Mouse (Mus musculus) forelimb bud, embryonic 11.5 days (tissue): ENCODE measurements at regions not wholly inside any gene's neighbourhood (a gene's known extent, or its start where the extent isn't known, plus 50 kb on each side); places are given as distances from the start of the nearest gene placed in this dataset.

ENCODE experiments used
- DNase-seq: peaks from one replicate; pipeline ENCODE4 v3.0.0-alpha.2; 2012; ENCODE audit warnings: low read depth, low spot score

DNA sequence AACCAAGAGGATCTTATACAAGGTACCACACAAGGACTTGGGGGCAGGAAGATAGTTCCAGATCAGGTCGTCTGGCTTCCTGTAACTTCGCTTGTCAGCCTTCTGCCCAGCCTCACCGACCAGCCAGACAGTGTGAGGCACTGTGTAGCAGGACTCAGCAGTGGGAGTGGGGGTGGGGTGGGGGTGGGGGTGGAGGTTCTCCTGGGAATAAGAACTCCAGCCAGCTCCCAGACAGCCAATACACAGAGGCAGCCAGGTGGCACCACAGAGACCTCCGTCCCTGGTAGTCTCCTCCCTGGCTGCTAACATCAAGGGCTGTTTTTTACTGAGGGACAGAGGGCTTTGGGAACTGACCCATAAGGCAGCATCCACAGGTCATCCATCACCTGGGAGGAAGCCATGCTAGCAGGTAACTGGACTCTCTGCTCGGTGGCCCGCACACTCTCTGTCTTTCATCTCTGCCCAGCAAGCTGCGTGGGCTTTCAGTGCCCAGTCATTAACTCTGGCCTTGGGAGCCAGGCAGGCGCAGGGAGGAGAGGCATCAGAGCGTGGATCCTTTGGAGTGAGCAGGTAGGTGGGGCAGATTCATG, 60.3 kb upstream of the Wnt4 start:
- DNase-seq: no peak

DNA sequence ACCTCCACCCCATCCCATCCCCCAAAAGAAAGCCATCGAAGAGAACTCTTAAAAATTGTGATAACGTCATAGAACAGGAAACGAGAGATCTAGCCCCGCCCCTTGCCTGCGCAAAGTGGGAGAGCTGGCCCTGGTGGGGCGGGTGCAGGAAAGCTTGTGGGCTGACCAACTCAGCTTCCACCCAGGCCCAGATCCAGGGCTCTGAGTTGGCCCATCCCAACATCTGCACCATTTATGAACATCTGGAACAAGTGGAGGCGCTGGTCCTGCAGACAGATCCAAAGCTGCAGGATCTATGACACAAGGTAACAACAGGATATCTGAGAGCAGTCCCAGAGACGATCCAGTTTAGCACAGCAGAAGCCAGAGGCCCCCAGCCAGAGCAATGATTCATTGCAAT, 62.7 kb upstream of the Wnt4 start:
- DNase-seq: no peak

DNA sequence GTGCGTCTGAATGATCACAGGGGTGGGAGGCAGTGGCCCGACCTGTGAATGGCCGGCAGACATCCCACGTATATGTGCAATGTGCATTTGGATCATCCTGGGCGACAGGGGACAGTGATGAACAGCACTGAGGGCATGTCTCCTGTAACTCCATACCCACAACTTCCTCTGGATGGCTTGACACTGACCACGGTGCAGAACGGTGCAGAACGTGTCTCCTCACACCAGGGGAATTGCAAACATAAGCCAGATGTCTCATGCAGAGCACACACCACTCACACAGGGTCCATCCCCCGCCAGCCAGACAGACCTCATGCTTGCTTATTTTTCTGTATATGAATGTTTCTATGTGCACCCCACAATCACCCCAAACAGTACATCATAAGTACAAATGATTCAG, 64.4 kb upstream of the Wnt4 start:
- DNase-seq: no peak

DNA sequence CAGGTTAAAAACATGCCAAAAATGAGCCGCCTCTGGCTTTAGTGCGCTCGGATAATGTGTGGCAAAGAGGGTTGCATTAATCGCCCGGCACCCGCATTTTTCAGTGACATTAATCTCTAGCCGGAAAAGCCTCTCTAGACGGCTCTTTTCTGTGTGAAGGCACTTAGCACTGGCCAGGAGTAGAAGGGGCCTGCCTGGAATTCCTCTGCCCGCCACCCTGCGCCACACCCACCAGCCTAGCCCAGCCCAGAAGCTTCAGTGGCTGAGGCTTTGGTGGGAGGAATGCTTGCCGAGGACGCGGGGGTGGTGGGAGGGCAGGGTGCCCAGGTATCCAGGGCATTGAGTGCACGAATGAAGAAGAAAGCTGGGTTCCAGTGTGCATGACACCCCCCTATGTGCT, 65.2 kb upstream of the Wnt4 start:
- DNase-seq: no peak

DNA sequence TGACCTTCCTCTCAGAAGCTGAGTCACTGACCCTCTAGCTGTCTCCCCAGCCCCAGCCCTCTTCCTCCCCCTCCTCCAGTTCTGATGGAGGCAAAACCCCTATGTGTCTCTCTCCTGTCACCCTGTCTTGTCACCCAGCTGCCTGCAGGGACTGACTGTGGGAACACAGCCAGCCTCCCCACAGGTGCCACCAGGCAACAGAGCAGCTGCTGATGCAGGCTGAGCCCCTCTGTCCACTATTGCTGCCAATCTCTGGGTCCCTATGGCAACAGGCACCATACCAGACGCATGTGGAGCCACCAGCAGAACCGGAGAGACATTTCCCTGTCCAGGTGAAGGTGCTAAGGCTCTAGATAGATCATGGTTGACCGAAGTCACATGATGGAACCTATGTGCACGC, 66.0 kb upstream of the Wnt4 start:
- no peak for DNase-seq

DNA sequence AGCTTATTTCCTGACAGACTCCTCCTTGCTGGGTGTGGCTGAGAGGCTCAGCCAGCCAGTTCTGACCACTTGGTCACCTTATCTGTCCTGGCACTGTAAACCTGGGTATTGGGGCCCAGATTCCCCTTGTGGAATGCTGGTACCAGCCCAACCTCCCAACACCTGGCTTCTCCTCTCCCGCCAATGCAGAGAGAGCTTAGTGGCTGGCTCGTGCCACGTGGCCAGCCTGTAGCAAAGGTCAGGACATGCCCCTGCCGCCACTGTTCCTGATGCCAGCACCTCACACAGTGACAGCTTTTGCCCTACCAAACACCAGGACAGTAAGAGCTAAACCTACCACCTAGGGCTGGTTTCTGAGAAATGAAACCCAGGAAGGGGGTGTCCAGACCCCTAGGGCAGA, 66.8 kb upstream of the Wnt4 start:
- no peak for DNase-seq

DNA sequence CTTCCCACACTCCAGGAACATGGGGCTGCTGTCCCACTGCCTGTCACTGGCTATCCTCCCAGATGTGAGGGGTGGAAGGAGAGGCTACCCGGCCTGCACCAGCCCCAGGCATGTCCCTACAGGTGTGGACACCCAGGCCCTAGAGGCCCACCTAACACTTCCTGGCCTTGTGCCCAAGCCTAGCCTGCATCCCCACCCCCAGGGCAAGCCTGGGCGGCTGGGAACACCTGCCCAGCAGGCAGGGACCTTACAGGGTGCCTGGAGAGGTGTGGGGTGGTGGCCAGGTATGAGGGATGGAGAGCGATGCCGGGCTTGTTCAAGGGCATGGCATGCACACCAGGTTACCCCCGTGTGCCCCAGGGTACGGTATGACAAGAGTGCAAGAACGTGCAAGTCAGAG, 76.3 kb upstream of the Wnt4 start:
- no peak for DNase-seq

DNA sequence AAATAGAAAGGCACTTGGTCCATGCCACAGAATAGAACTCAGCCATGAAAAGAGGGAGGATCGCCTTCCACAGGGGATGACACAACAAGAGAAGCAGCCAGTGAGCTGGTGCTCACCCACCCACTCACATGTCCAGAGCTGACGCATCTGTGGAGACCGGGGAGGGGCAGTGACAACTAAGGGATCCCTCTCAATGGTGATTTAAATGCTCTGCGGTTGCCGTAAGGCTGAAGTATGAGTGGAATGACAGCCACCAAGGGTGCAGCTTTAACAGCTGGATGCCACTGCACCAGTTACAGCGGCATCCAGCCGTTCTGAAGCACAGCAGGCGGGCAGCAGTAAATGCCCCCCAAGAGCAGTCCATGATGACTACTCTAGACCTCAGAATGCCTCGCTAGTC, 76.9 kb upstream of the Wnt4 start:
- DNase-seq: no peak

DNA sequence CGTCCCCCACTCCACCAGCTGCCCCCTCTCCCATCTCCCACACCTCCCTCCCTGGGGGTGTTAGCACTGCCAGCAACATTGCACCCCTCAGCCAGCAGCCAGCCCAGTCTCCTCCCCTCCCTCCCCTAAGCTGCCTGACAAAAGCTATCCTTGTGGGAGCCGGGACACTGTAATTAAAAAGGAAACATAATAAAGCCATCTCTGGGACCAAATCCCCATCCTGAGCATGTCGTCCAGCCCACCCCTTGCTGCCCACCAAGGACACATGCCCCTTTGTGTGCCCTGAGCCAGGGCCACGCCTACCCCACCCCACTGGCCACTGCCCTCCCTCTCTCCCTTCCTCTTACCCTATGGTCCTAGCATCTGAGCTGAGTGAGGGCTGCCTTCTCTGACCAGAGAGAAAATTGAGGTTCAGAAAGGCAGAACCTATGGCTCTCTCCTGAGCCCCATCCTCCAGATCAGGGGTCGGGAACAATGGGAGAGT, 80.8 kb upstream of the Wnt4 start:
- no peak for DNase-seq

DNA sequence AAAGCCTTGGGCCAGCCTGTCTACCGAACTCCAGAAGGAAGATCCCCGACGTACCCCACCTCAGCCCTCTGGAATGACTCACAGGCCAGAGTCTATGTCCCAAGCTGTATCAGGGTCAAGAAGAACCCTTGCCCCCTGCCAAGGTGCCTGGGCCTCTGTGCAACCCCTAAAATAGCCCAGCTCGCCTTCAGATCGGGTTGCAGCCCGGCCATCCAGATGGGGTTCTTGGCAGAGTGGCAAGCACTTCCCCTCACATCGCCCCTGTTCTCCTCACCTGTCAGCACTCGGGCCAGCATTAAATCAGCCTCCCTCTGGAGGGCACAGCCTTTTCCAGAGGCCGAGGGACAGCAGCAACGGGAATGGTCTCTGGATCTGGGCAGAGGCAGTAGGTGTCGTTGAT, 83.2 kb upstream of the Wnt4 start:
- no peak for DNase-seq

DNA sequence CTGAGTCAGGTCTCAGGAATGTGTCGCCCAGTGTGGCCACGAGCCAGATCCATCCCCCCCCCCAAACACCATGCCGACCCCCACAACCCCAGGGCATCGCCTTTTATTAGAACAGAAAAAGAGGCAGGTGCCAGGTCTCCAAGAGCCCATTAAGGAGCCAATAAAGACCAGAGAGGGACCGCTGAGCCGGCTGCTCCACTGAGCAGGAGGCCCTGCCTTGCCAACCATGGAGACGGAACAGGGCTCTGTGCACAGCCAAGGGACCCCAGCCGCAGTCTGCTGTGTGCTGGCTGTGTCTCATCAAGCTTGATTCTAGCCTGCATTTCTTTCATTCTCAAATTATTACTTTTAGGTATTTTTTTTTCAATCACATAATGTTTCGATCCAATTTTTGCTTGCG, 86.7 kb upstream of the Wnt4 start:
- DNase-seq: peak; percentile 30

DNA sequence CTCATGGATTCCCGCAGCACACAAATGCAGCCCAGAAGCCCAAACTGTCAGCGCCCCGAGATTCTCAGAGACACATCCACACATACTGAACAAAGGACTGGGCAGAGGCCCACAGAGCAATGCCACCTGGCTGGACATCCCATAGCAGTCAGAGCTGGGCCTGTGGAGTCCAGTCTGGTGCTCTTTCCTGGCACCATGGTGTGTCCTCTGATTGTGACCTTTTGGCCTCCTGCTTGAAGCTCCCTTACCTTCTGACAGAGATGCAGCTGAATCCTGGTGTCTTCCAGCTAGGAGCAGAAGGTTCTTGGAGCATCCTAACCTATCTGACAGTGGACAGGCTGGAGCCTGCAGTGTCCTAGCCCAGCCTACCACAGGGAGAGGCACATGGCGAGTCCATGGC, 87.5 kb upstream of the Wnt4 start:
- no peak for DNase-seq

DNA sequence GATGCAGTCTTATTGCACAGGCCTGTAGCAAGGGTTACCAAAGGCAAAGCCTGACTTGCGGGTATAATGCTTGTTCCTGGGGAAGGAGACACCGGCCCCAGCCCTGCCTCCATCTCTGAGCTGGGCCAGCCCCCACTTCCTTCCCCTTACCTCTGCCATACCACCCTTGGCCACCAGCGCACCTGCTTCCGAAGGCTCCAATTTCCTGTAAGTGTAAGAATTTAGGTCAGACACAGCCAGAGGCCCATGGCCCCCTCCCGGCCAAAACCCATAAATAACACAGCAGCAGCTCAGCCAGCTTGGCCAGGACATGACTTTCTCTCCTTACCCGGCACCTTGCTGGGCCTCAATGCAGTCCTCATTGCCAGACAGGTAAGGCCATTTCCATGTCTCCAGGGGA, 88.2 kb upstream of the Wnt4 start:
- peak; percentile 34 for DNase-seq

DNA sequence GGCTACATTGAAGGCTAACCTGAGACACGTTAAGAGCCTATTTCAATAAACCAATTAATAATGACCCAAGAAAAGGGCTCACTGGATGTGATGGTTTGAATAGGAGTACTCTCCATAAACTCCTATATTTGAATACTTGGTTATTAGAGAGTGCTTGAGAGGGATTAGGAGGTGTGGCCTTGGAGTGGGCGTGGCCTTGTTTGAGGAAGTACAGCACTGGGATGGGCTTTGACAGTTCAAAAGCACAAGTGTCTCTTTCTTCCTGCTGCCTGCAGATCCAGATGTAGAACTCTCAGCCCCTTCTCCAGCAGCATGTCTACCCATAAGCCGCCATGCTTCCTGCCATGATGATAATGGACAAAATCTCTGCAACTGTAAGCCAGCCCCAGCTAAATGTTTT, 89.7 kb upstream of the Wnt4 start:
- DNase-seq: no peak

DNA sequence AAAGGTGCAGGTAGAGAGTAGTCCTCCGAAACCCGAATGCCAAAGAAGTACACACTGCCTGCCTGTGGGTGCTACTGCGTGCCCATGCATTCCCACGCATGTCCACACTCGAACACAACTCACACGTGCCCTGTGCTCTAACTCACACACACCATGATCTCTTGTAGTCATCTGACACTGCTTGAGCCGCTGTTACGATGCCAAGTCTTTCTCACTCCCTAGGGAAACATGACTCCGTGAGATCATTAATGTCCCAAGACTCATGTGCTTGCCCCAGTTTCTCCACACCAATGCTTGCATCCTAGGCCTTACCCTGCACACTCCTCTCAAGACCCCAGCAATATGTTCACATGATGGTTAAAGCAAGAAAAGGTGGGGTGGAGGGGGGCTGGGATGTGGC, 90.2 kb upstream of the Wnt4 start:
- no peak for DNase-seq

DNA sequence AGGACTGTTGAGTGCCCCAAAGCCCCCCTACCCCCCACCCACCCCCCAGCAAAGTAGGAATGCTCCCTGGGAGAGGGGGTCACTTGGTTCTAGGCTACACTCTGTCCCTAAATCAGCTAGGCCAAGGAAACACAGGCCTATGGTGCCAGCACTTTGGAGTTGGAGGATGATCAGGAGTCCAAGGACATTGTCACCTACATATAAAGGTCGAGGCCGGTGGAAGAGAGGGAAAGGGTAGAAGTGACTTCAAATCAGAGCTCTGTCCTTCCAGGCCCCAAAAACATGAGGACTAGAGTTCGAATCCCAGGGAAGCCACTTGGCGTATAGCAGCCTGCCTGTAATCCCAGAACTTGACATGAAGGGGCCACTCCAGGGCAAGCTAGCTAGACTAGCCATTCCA, 92.3 kb upstream of the Wnt4 start:
- no peak for DNase-seq

DNA sequence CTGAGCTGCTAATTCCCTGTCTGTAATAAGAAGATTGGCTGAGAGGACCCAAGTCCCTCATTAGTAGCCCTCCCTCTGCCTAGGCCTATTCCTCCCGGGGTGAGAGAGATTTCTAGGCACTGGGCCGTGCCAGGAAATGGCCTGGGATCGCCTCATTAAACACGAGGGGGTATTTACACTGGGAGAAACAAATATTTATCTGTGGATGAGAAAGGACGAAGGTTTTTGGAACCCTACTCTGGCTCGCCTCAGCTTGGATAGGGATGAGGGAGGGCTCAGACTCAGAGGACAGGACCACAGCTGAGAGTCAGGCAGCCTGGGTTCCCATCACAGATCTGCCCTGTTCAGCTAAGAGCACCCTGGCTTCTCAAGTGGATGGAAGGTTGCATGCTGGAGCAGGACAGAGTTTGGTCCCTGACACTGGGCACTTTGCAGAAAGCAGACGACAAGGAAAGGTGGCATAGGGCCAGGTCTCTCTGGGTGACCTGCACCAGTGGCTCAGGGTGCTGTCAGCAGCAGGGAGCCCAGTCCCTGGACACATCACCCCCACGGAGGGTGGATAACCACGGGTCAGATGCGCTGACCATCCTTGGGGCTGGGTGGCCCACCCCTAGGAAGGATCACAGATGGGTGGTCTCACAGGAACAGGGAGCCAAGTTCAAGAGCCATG, 94.0 kb upstream of the Wnt4 start:
- DNase-seq: no peak

DNA sequence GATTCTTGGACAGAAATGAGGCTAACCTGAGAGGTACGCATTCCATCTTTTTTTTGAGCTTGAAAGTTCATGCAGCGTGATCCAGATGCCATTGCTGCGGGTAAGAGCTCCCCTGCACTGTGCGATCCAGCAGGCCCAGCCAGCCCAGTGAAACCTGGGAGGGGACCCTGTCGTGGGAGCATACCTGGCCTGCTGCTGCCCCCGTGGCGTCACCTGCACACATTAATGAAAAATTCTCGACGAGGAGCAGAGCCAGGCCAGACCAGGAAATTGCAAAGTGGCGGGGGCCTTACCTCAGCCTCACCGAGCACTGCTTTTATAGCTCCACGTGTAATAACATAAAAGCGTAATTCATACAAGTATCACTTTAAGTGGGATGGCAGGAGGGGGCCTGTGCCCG, 94.7 kb upstream of the Wnt4 start:
- no peak for DNase-seq

DNA sequence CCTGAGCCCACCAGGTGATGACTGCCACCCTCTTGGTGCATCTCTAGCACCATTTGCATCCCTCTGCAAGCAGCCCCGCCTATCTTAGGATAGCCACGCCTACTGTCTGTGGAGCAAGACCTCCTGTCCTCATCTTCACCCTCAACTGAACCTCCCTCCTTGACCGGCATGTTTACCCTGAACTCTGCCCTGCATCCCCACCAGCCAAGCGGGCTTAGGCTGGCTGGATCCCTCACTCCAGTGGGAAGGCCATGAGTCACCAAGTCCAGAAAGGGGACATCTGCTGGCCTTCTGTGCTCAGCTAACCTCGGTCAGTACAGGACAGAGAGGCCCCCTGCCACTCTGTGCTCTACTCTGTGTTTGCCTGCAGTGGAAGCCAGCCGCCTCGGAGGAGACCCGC, 96.0 kb upstream of the Wnt4 start:
- no peak for DNase-seq

DNA sequence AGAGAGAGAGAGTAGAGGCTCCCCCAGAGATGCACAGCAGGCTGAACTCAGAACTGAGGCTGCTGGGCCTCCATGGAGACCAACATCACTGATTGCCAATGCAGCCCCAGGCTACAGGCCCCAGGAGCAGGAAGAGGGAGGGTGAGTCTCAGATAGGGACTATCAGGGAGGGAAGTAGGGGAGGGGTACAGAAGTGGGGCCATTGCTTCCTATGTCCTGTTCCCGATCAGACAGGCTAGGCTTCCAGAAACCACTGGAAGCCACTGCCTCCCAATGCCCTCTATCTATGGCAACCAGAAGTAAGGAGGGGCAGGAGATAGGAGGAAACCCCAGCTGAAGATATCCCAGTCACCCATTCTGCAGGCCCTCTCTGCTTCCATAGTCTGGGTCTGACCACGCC, 97.2 kb upstream of the Wnt4 start:
- no peak for DNase-seq

DNA sequence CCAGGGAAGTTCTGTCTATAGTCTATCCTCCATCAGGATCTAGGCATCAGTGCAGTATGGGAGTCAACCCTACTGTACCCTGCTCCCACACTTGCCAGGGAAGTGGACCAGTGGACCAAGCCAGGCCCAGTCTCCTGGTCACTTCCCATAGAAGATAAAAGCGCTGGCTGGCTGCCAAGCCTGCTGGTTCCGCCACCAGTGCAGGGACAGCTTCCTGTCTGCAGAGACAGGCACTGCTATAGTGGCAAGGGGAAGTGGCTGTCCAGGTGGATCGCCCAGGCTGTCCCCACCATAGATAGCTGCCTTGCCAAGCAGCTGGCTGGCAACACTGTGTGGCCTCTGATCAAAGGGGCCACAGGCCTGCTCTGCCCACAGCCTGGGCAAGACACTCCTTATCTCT, 98.5 kb upstream of the Wnt4 start:
- no peak for DNase-seq

DNA sequence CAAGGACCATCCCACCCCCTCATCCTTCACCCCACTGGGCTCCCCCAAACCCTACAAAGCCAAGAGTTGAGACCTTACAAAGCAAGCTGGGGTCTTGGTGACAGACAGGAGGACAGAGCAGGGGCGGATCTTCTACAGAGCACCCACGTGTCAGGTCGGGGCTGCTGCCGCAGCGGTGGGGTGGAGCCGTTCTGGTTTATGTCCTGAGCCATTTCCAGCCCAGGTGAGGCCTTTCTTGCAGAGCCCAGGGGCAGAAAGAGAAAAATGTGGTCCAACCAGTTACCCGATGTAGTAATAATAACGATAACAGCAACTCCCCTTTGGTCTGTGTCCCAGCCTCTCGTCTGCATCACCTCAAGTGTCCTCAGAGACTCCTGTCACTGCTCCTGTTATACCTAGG, 112.4 kb upstream of the Wnt4 start:
- peak; percentile 43 for DNase-seq

DNA sequence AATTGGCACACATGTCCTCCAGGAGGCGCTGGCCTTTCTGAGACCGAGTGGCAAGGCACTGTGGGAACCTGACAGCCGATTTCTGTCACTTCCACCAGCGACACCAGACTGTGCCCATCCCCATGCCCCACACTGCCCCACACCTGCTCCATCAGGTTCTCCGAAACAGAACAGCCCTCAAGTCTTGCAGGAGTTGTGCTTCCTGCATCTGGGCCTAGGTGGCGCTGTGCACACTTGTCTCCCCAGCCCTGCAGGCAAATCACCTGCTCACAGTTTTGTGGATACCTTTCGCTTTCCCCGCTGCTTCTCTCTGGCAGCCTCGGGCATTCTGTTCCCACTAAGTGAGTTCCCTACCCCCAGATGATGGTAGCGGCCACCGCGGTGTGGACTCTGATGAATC, 112.9 kb upstream of the Wnt4 start:
- peak; percentile 81 for DNase-seq

DNA sequence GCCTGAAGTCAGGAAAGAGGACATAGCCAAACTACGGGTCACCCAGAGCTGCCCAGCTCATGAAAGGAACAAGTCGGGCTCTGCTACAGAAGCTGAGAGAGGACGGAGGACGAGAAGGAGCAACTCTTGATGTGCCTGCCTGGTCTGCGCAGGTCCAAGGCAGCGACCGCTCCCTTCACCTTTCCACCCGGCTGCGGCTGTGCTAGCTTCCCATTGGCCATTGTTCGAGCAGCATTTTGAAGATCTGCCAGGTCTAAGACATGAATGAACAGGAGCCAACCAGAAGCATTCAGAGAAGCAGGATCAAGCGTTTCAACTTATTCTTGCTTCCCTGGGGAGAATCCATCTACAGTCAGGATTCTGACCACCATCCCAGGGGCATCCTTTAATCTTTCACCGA, 113.3 kb upstream of the Wnt4 start:
- no peak for DNase-seq
